Mouse (Mus musculus) C2C12 (cell line): ENCODE results near the gene Clba1. TPM values are rescaled to one million over a fixed set of nuclear protein-coding genes. Genes with fewer than 3 reads are reported as not detected.

ENCODE experiments used
- H3K27me3 ChIP-seq: one replicate; pipeline ENCODE4 v1.6.1; 2011; ENCODE audit not compliant: control insufficient read depth, insufficient read depth, insufficient read length
- H3K36me3 ChIP-seq: one replicate; pipeline ENCODE4 v1.6.1; 2011; ENCODE audit not compliant: control insufficient read depth, insufficient read depth
- H3K4me3 ChIP-seq: one replicate; pipeline ENCODE4 v1.5.1; 2011; ENCODE audit warnings: mild to moderate bottlenecking, control low read depth; ENCODE audit not compliant: poor library complexity, insufficient read depth, severe bottlenecking
- H3K79me2 ChIP-seq: one replicate; pipeline ENCODE4 v1.6.1; 2011; ENCODE audit not compliant: control insufficient read depth, insufficient read depth
- H3K79me3 ChIP-seq: one replicate; pipeline ENCODE4 v1.6.1; 2011; ENCODE audit warnings: low read depth, control low read depth
- H3ac ChIP-seq: one replicate; pipeline ENCODE3; 2011; ENCODE audit warnings: low read depth; ENCODE audit not compliant: control insufficient read depth, insufficient read length
- CEBPB ChIP-seq: IDR thresholded peaks from one replicate; pipeline ENCODE4 v1.6.1; 2011; ENCODE audit warnings: low read depth, mild to moderate bottlenecking, control low read depth, moderate library complexity
- CTCF ChIP-seq: IDR thresholded peaks from one replicate; pipeline ENCODE4 v1.5.1; 2011; ENCODE audit not compliant: control insufficient read depth, insufficient read depth, insufficient read length
- FOSL1 ChIP-seq: IDR thresholded peaks from one replicate; pipeline ENCODE4 v1.8.0; 2011; ENCODE audit warnings: mild to moderate bottlenecking, low read length; ENCODE audit not compliant: poor library complexity, insufficient read depth, severe bottlenecking
- MAX ChIP-seq: IDR thresholded peaks from one replicate; pipeline ENCODE4 v1.6.1; 2011; ENCODE audit warnings: mild to moderate bottlenecking, control low read depth
- MYOD1 ChIP-seq: IDR thresholded peaks from one replicate; pipeline ENCODE4 v1.6.1; 2011; ENCODE audit warnings: low read depth; ENCODE audit not compliant: control insufficient read depth, insufficient read length
- MYOG ChIP-seq: IDR thresholded peaks from one replicate; pipeline ENCODE4 v1.6.1; 2011; ENCODE audit not compliant: control insufficient read depth, insufficient read length; ENCODE audit errors: extremely low read depth
- USF1 ChIP-seq: IDR thresholded peaks from one replicate; pipeline ENCODE4 v1.6.1; 2011; ENCODE audit warnings: low read depth, mild to moderate bottlenecking, control low read depth, moderate library complexity
- polyA plus RNA-seq: library from polyadenylated mRNA; unstranded; fragments of >200 nt; fragmentation: generic; extraction: Trizol; gene quantifications from one replicate; pipeline ENCODE4 v1.2.1, GENCODE M21; 2012; ENCODE audit warnings: missing spikeins

Gene Clba1
- polyA plus RNA-seq, 1 experiment: 25.2 TPM

- Histone ChIP-seq H3K4me3 (no peak overlapping the region), H3K27me3 (no peaks in the 10 kb centered on the region), H3K79me2 (no peaks in the 10 kb centered on the region), H3K79me3 (no peaks in the 10 kb centered on the region), H3K36me3 (no peaks in the 10 kb centered on the region), H3ac (no peak overlapping the region)
- TF ChIP-seq CTCF (no peak), MAX (no peak), USF1 (no peak), FOSL1 (no peak), MYOD1 (no peak), MYOG (no peak), CEBPB (no peak)
Measured at GRCm38 (mm10) chr12:112853050-112853729, 44.5 kb downstream of the Clba1 start.

- H3K79me2 ChIP-seq: no peaks in the 10 kb centered on the region
- H3K36me3 ChIP-seq: no peaks in the 10 kb centered on the region
- no peaks in the 10 kb centered on the region for H3K27me3 ChIP-seq
- TF ChIP-seq CTCF: no peak
- no peak for TF ChIP-seq CEBPB
- peak; percentile 61 for TF ChIP-seq USF1
- H3ac ChIP-seq: no peak overlapping the region
- no peaks in the 10 kb centered on the region for H3K79me3 ChIP-seq
- H3K4me3 ChIP-seq: no peak overlapping the region
Measured at GRCm38 (mm10) chr12:112854610-112855333, 46.0 kb downstream of the Clba1 start.

GRCm38 (mm10) chr12:112856338-112856737 lies 47.6 kb downstream of the Clba1 start:
- Histone ChIP-seq H3K79me2 (no peaks in the 10 kb centered on the region), H3ac (no peak overlapping the region), H3K36me3 (no peaks in the 10 kb centered on the region), H3K27me3 (no peaks in the 10 kb centered on the region), H3K4me3 (no peak overlapping the region), H3K79me3 (no peaks in the 10 kb centered on the region)
- TF ChIP-seq MYOG (no peak), CEBPB (no peak), CTCF (no peak), USF1 (no peak), MYOD1 (no peak), MAX (no peak), FOSL1 (no peak)

GRCm38 (mm10) chr12:112857021-112857925 lies 48.5 kb downstream of the Clba1 start:
- Histone ChIP-seq H3K27me3 (no peaks in the 10 kb centered on the region), H3ac (no peak overlapping the region), H3K79me2 (no peaks in the 10 kb centered on the region), H3K4me3 (no peak overlapping the region), H3K36me3 (no peaks in the 10 kb centered on the region), H3K79me3 (no peaks in the 10 kb centered on the region)
- TF ChIP-seq CEBPB (no peak), USF1 (no peak), MAX (no peak), MYOD1 (no peak), CTCF (no peak), FOSL1 (no peak), MYOG (no peak)

- TF ChIP-seq CEBPB (no peak), FOSL1 (no peak), MAX (no peak), MYOD1 (no peak), USF1 (no peak)
- Histone ChIP-seq H3ac (no peak overlapping the region), H3K79me2 (no peaks in the 10 kb centered on the region), H3K36me3 (no peaks in the 10 kb centered on the region), H3K4me3 (no peak overlapping the region), H3K79me3 (no peaks in the 10 kb centered on the region), H3K27me3 (no peaks in the 10 kb centered on the region)
Measured at GRCm38 (mm10) chr12:112858581-112859336, 50.0 kb downstream of the Clba1 start.
